Mouse (Mus musculus) CD4-positive naive resting alpha-beta T cell, adult 76 days (primary cell): ENCODE results near the gene Ccdc191. TPM values are rescaled to one million over a fixed set of nuclear protein-coding genes. Genes with fewer than 3 reads are reported as not detected.

Experiments used
- total RNA-seq: library from RNA; stranded (reverse); gene quantifications from one replicate; pipeline ENCODE4 v1.2.4, GENCODE M21; 2023

Gene Ccdc191
- 5.6 TPM for total RNA-seq

DNA sequence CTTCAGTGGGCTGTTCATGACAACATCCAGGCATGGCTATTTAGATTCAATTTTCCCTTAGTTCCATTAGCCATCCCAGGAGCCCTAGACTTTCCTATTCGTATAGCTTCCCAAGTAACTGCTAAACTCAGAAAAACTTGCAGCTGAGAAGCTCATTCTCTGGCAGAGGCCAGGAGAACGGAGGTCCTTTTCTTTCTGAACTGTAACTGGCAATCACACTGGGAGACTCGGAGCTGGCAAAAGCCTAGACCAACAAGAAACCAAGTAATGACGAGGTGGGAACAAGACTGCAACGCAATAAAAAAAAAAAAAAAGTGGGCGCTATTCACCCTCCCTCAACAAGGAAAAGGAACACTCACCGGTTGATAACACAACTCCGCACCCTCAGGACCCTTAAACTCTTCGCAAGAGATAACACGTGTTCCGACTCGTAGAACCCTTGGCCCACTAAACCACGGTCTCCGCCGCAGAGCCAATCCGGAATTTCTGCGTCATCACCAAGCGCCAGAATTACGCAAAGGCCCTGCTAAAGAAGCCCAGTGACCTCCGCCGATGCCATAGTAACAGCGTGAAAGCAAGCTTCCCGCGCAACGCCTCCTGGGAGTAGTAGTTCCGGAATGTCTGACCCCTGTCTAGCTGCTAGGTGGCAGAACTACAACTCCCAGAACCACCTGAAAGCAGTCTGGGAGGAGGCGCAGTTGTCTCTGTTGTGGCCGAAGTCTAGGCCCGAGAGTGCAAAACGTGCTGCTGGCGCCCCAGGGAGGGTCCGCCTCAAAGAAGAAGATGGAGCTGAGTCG is at the start of gene Ccdc191:
Ccdc191 (plus strand) TSS at position 593 of the 797 bp plus-strand sequence.

DNA sequence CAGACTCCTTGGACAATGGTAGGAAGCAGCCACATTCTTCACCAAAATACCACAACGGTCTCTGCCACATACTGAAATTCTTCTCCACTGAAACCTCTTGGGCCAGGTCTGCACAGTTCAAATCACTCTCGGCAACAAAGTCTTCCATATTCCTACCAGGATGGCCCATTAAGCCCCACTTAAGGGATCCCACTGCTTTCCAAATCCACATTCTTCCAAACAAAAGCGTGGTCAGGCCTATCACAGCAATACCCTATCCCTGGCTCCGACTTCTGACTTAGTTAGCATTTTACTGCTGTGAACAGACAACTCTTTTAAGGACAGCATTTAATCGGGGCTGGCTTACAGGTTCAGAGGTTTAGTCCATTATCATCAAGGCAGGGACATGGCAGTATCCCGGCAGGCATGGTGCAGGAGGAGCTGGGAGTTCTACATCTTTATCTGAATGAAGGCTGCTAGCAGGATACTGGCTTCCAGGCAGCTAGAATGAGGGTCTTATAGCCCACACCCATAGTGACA is 36.8 kb downstream of the Ccdc191 start, which contains the start of gene Qtrt2:
Qtrt2 (minus strand) TSS at position 469 of the 519 bp plus-strand sequence.

DNA sequence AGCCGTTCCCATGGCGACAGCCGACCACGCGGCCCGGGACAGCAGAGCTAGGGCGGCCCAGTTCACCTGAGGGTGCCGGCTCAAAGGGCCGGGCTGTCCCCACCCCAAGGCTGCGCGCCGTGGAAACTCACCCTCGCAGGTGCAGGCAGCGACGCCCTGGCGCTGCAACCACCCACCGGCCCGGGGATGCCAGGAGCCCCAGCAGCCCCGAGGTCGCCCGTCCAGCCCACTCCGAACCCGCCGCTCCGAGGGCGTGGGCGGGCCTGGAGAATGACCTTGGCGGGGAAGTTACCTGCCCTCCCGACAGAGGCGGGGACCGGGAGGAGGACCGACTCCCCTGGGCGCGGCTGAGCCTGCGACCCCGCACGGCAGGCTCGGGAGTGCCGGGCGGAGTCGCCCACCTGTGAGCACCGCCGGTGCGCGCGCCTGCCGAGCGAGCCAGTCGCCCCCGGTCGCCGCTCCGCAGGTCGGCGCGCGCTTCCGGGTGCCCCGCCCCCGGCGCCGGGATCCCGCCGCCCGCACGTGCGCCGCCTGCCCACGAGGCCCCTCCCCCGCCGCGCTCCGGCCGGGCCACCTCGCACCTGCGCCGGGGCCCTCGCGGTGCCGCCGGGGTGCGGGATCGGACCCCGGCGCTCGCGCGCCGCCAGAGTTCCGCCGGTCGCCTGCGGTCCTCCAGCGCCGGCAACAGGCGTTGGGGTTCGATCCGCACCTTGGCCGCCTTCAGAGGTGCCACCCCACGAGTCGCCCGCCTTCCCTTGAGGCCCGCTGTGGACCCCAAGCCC is 89.9 kb downstream of the Ccdc191 start, which contains the start of gene Zdhhc23:
Zdhhc23 (minus strand) TSS at position 464 of the 782 bp plus-strand sequence.

Other genes starting within 250 kb of the Ccdc191 start
- gene Tigit, start 225.7 kb upstream of the Ccdc191 start, total RNA-seq = 8.2 TPM
- gene Drd3, start 135.8 kb upstream of the Ccdc191 start, total RNA-seq = not detected
- 54.7 TPM for gene Qtrt2, start 37.0 kb downstream of the Ccdc191 start, total RNA-seq
- gene Zdhhc23, start 90.0 kb downstream of the Ccdc191 start, total RNA-seq = 6.8 TPM
- gene Gramd1c, start 173.5 kb downstream of the Ccdc191 start, total RNA-seq = 2.6 TPM
- 31.9 TPM for gene Atp6v1a, start 249.9 kb downstream of the Ccdc191 start, total RNA-seq